In the genomic region with DNA sequence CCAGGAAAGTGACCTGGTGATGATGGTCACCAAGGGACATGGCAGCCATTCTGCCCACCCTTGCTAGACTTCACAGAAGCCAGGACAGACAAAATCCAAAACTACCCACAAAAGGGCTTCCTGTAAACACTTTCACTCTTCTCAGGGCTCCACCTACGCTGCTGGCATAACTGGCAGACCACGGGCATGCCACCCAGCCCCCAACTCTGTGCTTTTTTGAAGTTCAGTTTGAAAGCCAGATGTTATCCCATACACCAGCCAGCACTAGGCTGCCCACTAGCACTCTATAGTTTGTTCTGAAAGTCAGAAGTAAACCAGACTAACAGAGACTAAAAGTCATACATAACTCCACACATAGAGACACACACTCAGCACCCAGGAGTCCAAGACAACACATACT, we compare ENCODE assay signal across 31 mouse cellular contexts. TPM values are rescaled to one million over a fixed set of nuclear protein-coding genes. Genes with fewer than 3 reads are reported as not detected.
A peak's percentile ranks its signal among the peaks of the same experiment; 100 is the strongest.
DNase-seq lines count a peak whose midpoint lies in the region; ATAC-seq and TF ChIP-seq lines count a peak whose summit lies in the region.
"Had no signal": no experiment of that assay in that cellular context is flagged by ENCODE, and none has a peak within 500 bp of the region (broad histone marks: within the 10 kb centered on the region; RNA-seq: fewer than 3 reads in every experiment).

No protein-coding gene starts in this region.

- DNase-seq in 3T3-L1 (ENCODE audit: low read depth, low spot score) (peak; percentile 13), MN1 (ENCODE audit: low spot score) (no peak)
- DNase-seq in T-cell, adult 2 months (ENCODE audit: low spot score) = peak; percentile 52
- DNase-seq in thymus, postnatal 25 days = peak; percentile 45
- no peak for DNase-seq in heart, adult 2 months
- no peak for DNase-seq in forebrain, embryonic 11.5 days (ENCODE audit: low spot score)
- DNase-seq: adrenal gland, postnatal 25 days; B cell, adult 2 months; cerebellum, adult 11-12 months; cerebellum, adult 9-11 months; gastrocnemius, postnatal 10 days; heart, adult 18-20 months; kidney, adult 18-20 months; layer of hippocampus, adult 9-11 months; lung, embryonic 14.5 days; lung, postnatal 14 days; retina, postnatal 1 day; right cerebral cortex, postnatal 14 days had no signal

- no peak overlapping the region for H3K4me2 ChIP-seq in forebrain, embryonic 11.5 days (ENCODE audit: low read depth, low read length, severe bottlenecking)
- H3K4me2 ChIP-seq: embryonic facial prominence, embryonic 13.5 days; heart, embryonic 12.5 days; hindbrain, embryonic 15.5 days; limb, embryonic 12.5 days; liver, embryonic 15.5 days; lung, embryonic 14.5 days; midbrain, embryonic 13.5 days; neural tube, embryonic 15.5 days had no signal

- no peak for TF ChIP-seq EP300 in heart, adult 2 months (IDR thresholded peaks at IDR 0.05; ENCODE audit: insufficient read depth, low read depth, low read length)

- H3K36me3 ChIP-seq in heart, adult 2 months (ENCODE audit: control insufficient read depth, insufficient read depth, low read length) = peaks cover 5% of the 10 kb centered on the region; the same call in 1 of the 2 replicates
- H3K36me3 ChIP-seq in forebrain, embryonic 11.5 days (ENCODE audit: control insufficient read depth, insufficient read depth, low read length) = no peaks in the 10 kb centered on the region
- H3K36me3 ChIP-seq: embryonic facial prominence, embryonic 13.5 days; forebrain, embryonic 10.5 days; heart, embryonic 12.5 days; hindbrain, embryonic 10.5 days; hindbrain, embryonic 15.5 days; limb, embryonic 12.5 days; liver, embryonic 15.5 days; midbrain, embryonic 13.5 days; neural tube, embryonic 15.5 days had no signal

- intact Hi-C loops in heart, adult 2 months (cut with DNase I) = loop anchor here (10.0 kb wide), 1 partner anchor 423 kb away; no protein-coding TSS in a partner anchor

- no peak overlapping the region for H3K4me3 ChIP-seq in heart, adult 2 months
- H3K4me3 ChIP-seq in forebrain, embryonic 11.5 days (ENCODE audit: low read depth, low read length) = no peak overlapping the region
- H3K4me3 ChIP-seq: embryonic facial prominence, embryonic 13.5 days; forebrain, embryonic 10.5 days; heart, embryonic 12.5 days; hindbrain, embryonic 10.5 days; hindbrain, embryonic 15.5 days; limb, embryonic 12.5 days; liver, embryonic 15.5 days; megakaryocyte, embryonic 14.5 days; midbrain, embryonic 13.5 days; neural tube, embryonic 15.5 days had no signal

- WGBS in heart, adult 2 months = 89% methylated on average over 2 of the region's 2 CpGs
- WGBS in forebrain, embryonic 11.5 days = 90% methylated on average over 2 of the region's 2 CpGs

- H3K79me2 ChIP-seq in heart, adult 2 months (replicated peaks; ENCODE audit: control insufficient read depth, insufficient read depth, low read length) = no peaks in the 10 kb centered on the region

- no peak overlapping the region for H3K9ac ChIP-seq in heart, adult 2 months (ENCODE audit: low read depth, low read length)
- H3K9ac ChIP-seq in forebrain, embryonic 11.5 days (ENCODE audit: low read length) = no peak overlapping the region
- H3K9ac ChIP-seq: embryonic facial prominence, embryonic 13.5 days; heart, embryonic 12.5 days; hindbrain, embryonic 15.5 days; limb, embryonic 12.5 days; liver, embryonic 15.5 days; lung, embryonic 14.5 days; midbrain, embryonic 13.5 days; neural tube, embryonic 15.5 days had no signal

- no peak for TF ChIP-seq POLR2A in heart, adult 2 months (IDR thresholded peaks at IDR 0.05; ENCODE audit: insufficient read depth, low read depth, low read length)

- peak; percentile 49 for ATAC-seq in megakaryocyte progenitor cell, adult 5-6 weeks (replicated peaks; ENCODE audit: poor library complexity)
- ATAC-seq in forebrain, embryonic 11.5 days (replicated peaks; ENCODE audit: low FRiP score) = no peak
- ATAC-seq: forebrain, embryonic 16.5 days; inflammation-experienced regulatory T-cells, adult 6 months; midbrain, embryonic 13.5 days had no signal

- H3K9me3 ChIP-seq in forebrain, embryonic 11.5 days (ENCODE audit: control insufficient read depth, low read length) = no peaks in the 10 kb centered on the region
- H3K9me3 ChIP-seq: embryonic facial prominence, embryonic 13.5 days; forebrain, embryonic 10.5 days; heart, embryonic 12.5 days; hindbrain, embryonic 10.5 days; hindbrain, embryonic 15.5 days; limb, embryonic 12.5 days; liver, embryonic 15.5 days; megakaryocyte, embryonic 14.5 days; midbrain, embryonic 13.5 days; neural tube, embryonic 15.5 days had no signal

- TF ChIP-seq CTCF in heart, adult 2 months (IDR thresholded peaks at IDR 0.05) = no peak

- H3K27me3 ChIP-seq in heart, adult 2 months (ENCODE audit: control insufficient read depth, insufficient read depth, low read length) = no peaks in the 10 kb centered on the region
- H3K27me3 ChIP-seq in forebrain, embryonic 11.5 days (ENCODE audit: control insufficient read depth, insufficient read depth, low read length) = no peaks in the 10 kb centered on the region
- H3K27me3 ChIP-seq: embryonic facial prominence, embryonic 13.5 days; heart, embryonic 12.5 days; hindbrain, embryonic 15.5 days; limb, embryonic 12.5 days; liver, embryonic 15.5 days; megakaryocyte, embryonic 14.5 days; midbrain, embryonic 13.5 days; neural tube, embryonic 15.5 days had no signal

- H3K27ac ChIP-seq in heart, adult 2 months = no peak overlapping the region
- H3K27ac ChIP-seq in forebrain, embryonic 11.5 days (ENCODE audit: low read depth, low read length) = no peak overlapping the region
- H3K27ac ChIP-seq: embryonic facial prominence, embryonic 13.5 days; forebrain, embryonic 10.5 days; hindbrain, embryonic 10.5 days; hindbrain, embryonic 15.5 days; limb, embryonic 12.5 days; liver, embryonic 15.5 days; midbrain, embryonic 13.5 days; neural tube, embryonic 15.5 days had no signal

- H3K4me1 ChIP-seq in heart, adult 2 months (ENCODE audit: control insufficient read depth, insufficient read depth, low read length) = peaks cover 12% of the 10 kb centered on the region
- H3K4me1 ChIP-seq in forebrain, embryonic 11.5 days (replicated peaks; ENCODE audit: control insufficient read depth, insufficient read depth, low read length) = no peaks in the 10 kb centered on the region
- H3K4me1 ChIP-seq: hindbrain, embryonic 10.5 days; hindbrain, embryonic 15.5 days; midbrain, embryonic 13.5 days had no signal

RNA-seq across cellular contexts. Expression of a gene that starts 13.3 kb away (rescaled TPM):
- 1.3 and 1.7 TPM in 2 replicates for total RNA-seq in megakaryocyte progenitor cell, adult 5-6 weeks (2015)
- total RNA-seq in megakaryocyte progenitor cell, adult 5-6 weeks (2017) = 0.87 and 0.91 TPM in 2 replicates
- total RNA-seq in heart, adult 2 months (2021) = 10 to 100 TPM; 18.0 to 21.2 TPM
- 20.4 and 27.1 TPM in 2 replicates for polyA plus RNA-seq in heart, adult 2 months (2012; rRNA removed)
- polyA plus RNA-seq in forebrain, embryonic 11.5 days (2014; fragmentation: Nextera tagmentation; extraction: Ambion mirVana) = 4.8 and 6.4 TPM in 2 replicates

RNA-seq across cellular contexts. Expression of a gene that starts 15.1 kb away (rescaled TPM):
- total RNA-seq in megakaryocyte progenitor cell, adult 5-6 weeks (2015) = 3.2 and 6.6 TPM in 2 replicates
- 8.0 and 8.6 TPM in 2 replicates for total RNA-seq in megakaryocyte progenitor cell, adult 5-6 weeks (2017)
- 1 to 10 TPM; 3.8 to 4.8 TPM for total RNA-seq in heart, adult 2 months (2021)
- polyA plus RNA-seq in heart, adult 2 months (2012; rRNA removed) = 5.9 and 7.4 TPM in 2 replicates
- polyA plus RNA-seq in forebrain, embryonic 11.5 days (2014; fragmentation: Nextera tagmentation; extraction: Ambion mirVana) = 7.4 and 7.6 TPM in 2 replicates

Comparison
In these comparisons a context has a peak if more than half of its experiments do, and no peak if none do; other contexts are left out.
1. DNase-seq: peak in 3T3-L1 (single experiment), T-cell, adult 2 months (single experiment) and thymus, postnatal 25 days (single experiment); none in heart, adult 2 months (0 of 2), forebrain, embryonic 11.5 days (single experiment) and MN1 (single experiment).
2. RNA of a gene that starts 13.3 kb away (total RNA-seq): 18.0 to 21.2 TPM in heart, adult 2 months; 0.87 to 1.7 TPM in megakaryocyte progenitor cell, adult 5-6 weeks; every median in the first group is over 4 times any median in the second.